Mouse (Mus musculus) liver, embryonic 14.5 days (tissue): ENCODE results near the gene Slc35d3.

ENCODE experiments used
- CTCF ChIP-seq: IDR thresholded peaks from 2 replicates; pipeline ENCODE4 v1.5.1; 2016; ENCODE audit warnings: antibody characterized with exemption, low read depth, control low read depth
- EP300 ChIP-seq: IDR thresholded peaks from 2 replicates; pipeline ENCODE4 v1.6.1; 2016; ENCODE audit warnings: antibody characterized with exemption, low read depth

DNA sequence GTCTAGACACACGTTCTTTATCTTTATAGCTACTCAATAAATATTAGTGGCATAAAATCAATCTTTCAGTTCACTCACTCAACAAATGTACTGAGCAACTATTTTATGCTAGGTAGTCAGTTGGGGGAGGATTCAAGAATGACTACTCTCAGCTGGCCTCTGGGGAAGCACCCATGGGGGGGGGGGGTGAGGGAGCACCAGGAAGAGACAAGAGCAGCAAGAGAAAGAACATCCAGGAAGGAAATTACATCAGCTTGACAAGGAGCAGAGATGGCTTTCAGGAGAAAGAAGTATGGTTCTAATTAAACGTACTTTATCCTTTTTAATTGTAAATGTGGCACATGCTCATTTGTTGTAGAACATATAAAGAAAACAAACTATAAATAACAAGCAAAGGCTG, 2.4 kb upstream of the Slc35d3 start:
- TF ChIP-seq EP300 (no peak), CTCF (no peak)
